21 mouse cellular contexts compared by ENCODE assay signal in the genomic region with DNA sequence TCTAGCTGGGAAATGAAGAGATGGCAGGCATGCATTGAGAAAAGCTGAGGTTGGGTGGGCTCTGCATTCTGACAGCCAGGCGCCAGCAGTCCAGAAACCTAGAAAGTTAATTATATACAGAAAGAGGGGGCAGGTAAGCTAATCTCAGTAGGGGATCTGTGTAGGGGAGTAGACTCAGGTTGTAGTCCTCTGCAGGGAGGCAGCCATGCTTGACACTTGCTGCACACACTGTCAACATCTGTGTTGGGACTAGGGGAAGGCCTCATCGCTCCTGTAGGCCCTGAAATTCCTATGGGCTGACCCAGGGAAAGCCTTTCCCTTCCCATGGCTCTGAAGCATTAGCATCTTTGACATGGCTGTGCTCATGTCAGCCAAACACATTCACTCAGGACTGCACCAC. TPM values are rescaled to one million over a fixed set of nuclear protein-coding genes. Genes with fewer than 3 reads are reported as not detected.
DNase-seq lines count a peak whose midpoint lies in the region; ATAC-seq lines count a peak whose summit lies in the region.
"Had no signal": no experiment of that assay in that cellular context is flagged by ENCODE, and none has a peak within 500 bp of the region (broad histone marks: within the 10 kb centered on the region; RNA-seq: fewer than 3 reads in every experiment).

No protein-coding gene starts in this region.

- H3K27ac ChIP-seq in liver, embryonic 11.5 days (ENCODE audit: low read depth, low read length) = no peak overlapping the region
- H3K27ac ChIP-seq in liver, embryonic 16.5 days (ENCODE audit: low read length) = no peak overlapping the region
- H3K27ac ChIP-seq: heart, embryonic 13.5 days; hindbrain, embryonic 13.5 days; limb, embryonic 12.5 days; midbrain, embryonic 15.5 days had no signal

- no peak overlapping the region for H3K4me2 ChIP-seq in liver, embryonic 11.5 days
- H3K4me2 ChIP-seq in liver, embryonic 16.5 days (ENCODE audit: low read depth, low read length) = no peak overlapping the region
- H3K4me2 ChIP-seq: heart, embryonic 13.5 days; hindbrain, embryonic 13.5 days; limb, embryonic 12.5 days; midbrain, embryonic 15.5 days had no signal

- H3K27me3 ChIP-seq in liver, embryonic 11.5 days (replicated peaks; ENCODE audit: control insufficient read depth, insufficient read depth, low read length) = no peaks in the 10 kb centered on the region
- no peaks in the 10 kb centered on the region for H3K27me3 ChIP-seq in liver, embryonic 16.5 days (ENCODE audit: control insufficient read depth, insufficient read depth, low read depth, low read length)
- H3K27me3 ChIP-seq: heart, embryonic 13.5 days; hindbrain, embryonic 13.5 days; limb, embryonic 12.5 days; midbrain, embryonic 15.5 days had no signal

- no peaks in the 10 kb centered on the region for H3K36me3 ChIP-seq in liver, embryonic 11.5 days (ENCODE audit: control insufficient read depth, insufficient read depth, low read length)
- no peaks in the 10 kb centered on the region for H3K36me3 ChIP-seq in liver, embryonic 16.5 days (ENCODE audit: control insufficient read depth, insufficient read depth)
- H3K36me3 ChIP-seq: heart, embryonic 13.5 days; hindbrain, embryonic 13.5 days; limb, embryonic 12.5 days; midbrain, embryonic 15.5 days had no signal

- 0 out of 2 replicates have a peak, but pooled peaks have one; percentile 36 for ATAC-seq in liver, embryonic 11.5 days (replicated peaks; ENCODE audit: low FRiP score)
- ATAC-seq in liver, embryonic 16.5 days (ENCODE audit: low read depth) = peak; percentile 55
- ATAC-seq: forebrain, embryonic 14.5 days; midbrain, embryonic 15.5 days had no signal

- intact Hi-C loops in left cerebral cortex, postnatal 14 days (cut with DNase I) = no loop called here

- no peaks in the 10 kb centered on the region for H3K4me1 ChIP-seq in liver, embryonic 11.5 days (replicated peaks; ENCODE audit: control insufficient read depth, insufficient read depth, low read length)
- no peaks in the 10 kb centered on the region for H3K4me1 ChIP-seq in liver, embryonic 16.5 days (ENCODE audit: control insufficient read depth, low read depth, low read length)
- H3K4me1 ChIP-seq: hindbrain, embryonic 13.5 days; limb, embryonic 12.5 days; midbrain, embryonic 15.5 days had no signal

- peak; percentile 72 for DNase-seq in heart, adult 11 months
- DNase-seq in heart, adult 9 months (ENCODE audit: low spot score in 2 of 2) = no peak
- no peak for DNase-seq in liver, embryonic 11.5 days (ENCODE audit: low spot score)
- no peak for DNase-seq in liver
- DNase-seq in kidney, postnatal 14 days = peak; percentile 48
- DNase-seq in thymus, postnatal 4 days = no peak
- no peak for DNase-seq in left cerebral cortex, postnatal 14 days (ENCODE audit: low spot score in 2 of 2)
- DNase-seq: adrenal gland, postnatal 36 days; cerebellum, adult 9-10 months; gastrocnemius, postnatal 14 days; heart, adult 18-20 months; heart, postnatal 14 days; lung, adult 2 months; thymus, postnatal 25 days had no signal

- no peak overlapping the region for H3K4me3 ChIP-seq in liver, embryonic 11.5 days (ENCODE audit: low read depth, low read length)
- H3K4me3 ChIP-seq in liver, embryonic 16.5 days (ENCODE audit: low read depth, low read length) = no peak overlapping the region
- H3K4me3 ChIP-seq: heart, embryonic 13.5 days; hindbrain, embryonic 13.5 days; limb, embryonic 12.5 days; midbrain, embryonic 15.5 days had no signal

- H3K9ac ChIP-seq in liver, embryonic 11.5 days (ENCODE audit: low read depth, low read length) = no peak overlapping the region
- no peak overlapping the region for H3K9ac ChIP-seq in liver, embryonic 16.5 days (ENCODE audit: low read depth, low read length)
- H3K9ac ChIP-seq: heart, embryonic 13.5 days; hindbrain, embryonic 13.5 days; limb, embryonic 12.5 days; midbrain, embryonic 15.5 days had no signal

- no peaks in the 10 kb centered on the region for H3K9me3 ChIP-seq in liver, embryonic 11.5 days (ENCODE audit: control insufficient read depth, low read length)
- no peaks in the 10 kb centered on the region for H3K9me3 ChIP-seq in liver, embryonic 16.5 days (replicated peaks; ENCODE audit: control insufficient read depth, low read length)
- H3K9me3 ChIP-seq: heart, embryonic 13.5 days; hindbrain, embryonic 13.5 days; limb, embryonic 12.5 days; midbrain, embryonic 15.5 days had no signal

- 75% methylated on average over 2 of the region's 2 CpGs for WGBS in liver, embryonic 11.5 days
- WGBS in liver, embryonic 16.5 days (ENCODE audit: insufficient replicate concordance) = 54% methylated on average over 2 of the region's 2 CpGs

RNA-seq across cellular contexts. Expression of gene Rin2, which starts 10.7 kb away (rescaled TPM):
- polyA plus RNA-seq in liver, embryonic 11.5 days (2014; fragmentation: Nextera tagmentation; extraction: Ambion mirVana) = 7.6 and 7.7 TPM in 2 replicates
- 2.0 and 2.6 TPM in 2 replicates for polyA plus RNA-seq in liver, embryonic 16.5 days (2015; fragmentation: Nextera tagmentation; extraction: Ambion mirVana)
- total RNA-seq in left cerebral cortex, postnatal 14 days (2021) = 10 to 100 TPM; 19.3 to 27.7 TPM
- total RNA-seq: megakaryocyte-erythroid progenitor cell, adult 5-6 weeks had no signal

Comparison
In these comparisons a context has a peak if more than half of its experiments do, and no peak if none do; other contexts are left out.
1. DNase-seq: peak in heart, adult 11 months (single experiment) and kidney, postnatal 14 days (single experiment); none in heart, adult 9 months (0 of 2), liver, embryonic 11.5 days (single experiment), liver (single experiment), thymus, postnatal 4 days (single experiment) and left cerebral cortex, postnatal 14 days (0 of 2).